Mouse (Mus musculus) kidney, postnatal 25 days (tissue): ENCODE measurements around the gene Smyd2.

Experiments used
- DNase-seq, 2 experiments: peaks; one replicate each; pipeline ENCODE4 v3.0.0; 2021; ENCODE audit warnings: mixed read lengths in 2 of 2

Smyd2 gene

GRCm38 (mm10) chr1:189916422-189917125, 5.6 kb downstream of the Smyd2 start:
- DNase-seq, result no peak

GRCm38 (mm10) chr1:189913093-189913760, 8.9 kb downstream of the Smyd2 start:
- no peak for DNase-seq

- peak; percentile 89 to 90 for DNase-seq
Measured at GRCm38 (mm10) chr1:189910685-189911345, 11.3 kb downstream of the Smyd2 start.

GRCm38 (mm10) chr1:189903169-189903568, 19.0 kb downstream of the Smyd2 start:
- no peak for DNase-seq

- no peak for DNase-seq
Measured at GRCm38 (mm10) chr1:189902413-189902812, 19.8 kb downstream of the Smyd2 start.

- peak; percentile 39 to 64 for DNase-seq
Measured at GRCm38 (mm10) chr1:189899526-189899925, 22.6 kb downstream of the Smyd2 start.

- DNase-seq, result no peak
Measured at GRCm38 (mm10) chr1:189898708-189899107, 23.5 kb downstream of the Smyd2 start.

GRCm38 (mm10) chr1:189897861-189898260, 24.3 kb downstream of the Smyd2 start:
- no peak for DNase-seq

GRCm38 (mm10) chr1:189894191-189894590, 28.0 kb downstream of the Smyd2 start:
- DNase-seq, result no peak

GRCm38 (mm10) chr1:189888749-189889148, 33.4 kb downstream of the Smyd2 start:
- DNase-seq, result no peak

GRCm38 (mm10) chr1:189887518-189887917, 34.6 kb downstream of the Smyd2 start:
- peak; percentile 76 to 77 for DNase-seq

- no peak for DNase-seq
Measured at GRCm38 (mm10) chr1:189885975-189886374, 36.2 kb downstream of the Smyd2 start.

- DNase-seq, result no peak
Measured at GRCm38 (mm10) chr1:189884951-189885350, 37.2 kb downstream of the Smyd2 start.

- peak; percentile 76 to 78 for DNase-seq
Measured at GRCm38 (mm10) chr1:189883531-189884170, 38.5 kb downstream of the Smyd2 start.

GRCm38 (mm10) chr1:189882886-189883285, 39.3 kb downstream of the Smyd2 start:
- peak; percentile 69 to 71 for DNase-seq

GRCm38 (mm10) chr1:189880745-189881144, 41.4 kb downstream of the Smyd2 start:
- no peak for DNase-seq

GRCm38 (mm10) chr1:189879965-189880364, 42.2 kb downstream of the Smyd2 start:
- peak; percentile 72 to 86 for DNase-seq

- DNase-seq, result no peak
Measured at GRCm38 (mm10) chr1:189879212-189879611, 43.0 kb downstream of the Smyd2 start.

GRCm38 (mm10) chr1:189876162-189876561, 46.0 kb downstream of the Smyd2 start:
- no peak for DNase-seq

- DNase-seq, result peak; percentile 54 to 64
Measured at GRCm38 (mm10) chr1:189875439-189875861, 46.7 kb downstream of the Smyd2 start.

- no peak for DNase-seq
Measured at GRCm38 (mm10) chr1:189873591-189873990, 48.6 kb downstream of the Smyd2 start.

GRCm38 (mm10) chr1:189872050-189872449, 50.1 kb downstream of the Smyd2 start:
- DNase-seq, result no peak

GRCm38 (mm10) chr1:189871625-189872024, 50.5 kb downstream of the Smyd2 start:
- no peak for DNase-seq
